Mouse (Mus musculus) CH12.LX (cell line): ENCODE measurements around the gene Shank1. TPM values are rescaled to one million over a fixed set of nuclear protein-coding genes. Genes with fewer than 3 reads are reported as not detected.

Experiments
- DNase-seq: peaks from one replicate; pipeline ENCODE4 v3.0.0-alpha.2; 2013; ENCODE audit errors: extremely low read depth
- H3K27ac ChIP-seq: 2 replicates; pipeline ENCODE4 v1.5.1; 2012; ENCODE audit warnings: low read depth, mild to moderate bottlenecking, control low read depth, moderate library complexity; ENCODE audit not compliant: insufficient read depth
- H3K27me3 ChIP-seq: replicated peaks from 2 replicates; pipeline ENCODE3; 2012; ENCODE audit warnings: inconsistent platforms
- H3K36me3 ChIP-seq, 2 experiments: replicated peaks in 1 of 2; 2 replicates each; pipeline versions ENCODE3 to v1.6.1; 2012; ENCODE audit warnings: inconsistent platforms in 1 of 2, low read length in 1 of 2, mild to moderate bottlenecking in 1 of 2, mixed read lengths in 1 of 2, moderate library complexity in 1 of 2; ENCODE audit not compliant: control insufficient read depth in 1 of 2, insufficient read depth in 1 of 2
- H3K4me1 ChIP-seq, 2 experiments: 2 replicates each; pipeline ENCODE4 v1.6.1; 2012; ENCODE audit warnings: inconsistent platforms in 1 of 2, moderate library complexity in 1 of 2; ENCODE audit not compliant: insufficient read depth in 2 of 2, control insufficient read depth in 1 of 2
- H3K4me2 ChIP-seq: 2 replicates; pipeline ENCODE4 v1.6.1; 2012; ENCODE audit warnings: low read depth, mild to moderate bottlenecking, control low read depth; ENCODE audit not compliant: poor library complexity, insufficient read depth, severe bottlenecking
- H3K4me3 ChIP-seq, 3 experiments: fragments of 150-350 bp in 1 of 3; sonication (generic) in 1 of 3; replicated peaks in 1 of 3; 2 replicates each; pipeline versions ENCODE3 to v1.5.1; 2011 to 2012; ENCODE audit warnings: low read depth in 2 of 3, low read length in 2 of 3, mild to moderate bottlenecking in 2 of 3, moderate library complexity in 2 of 3, control low read depth in 1 of 3, improper control_type of control experiment in 1 of 3, inconsistent platforms in 1 of 3, mixed read lengths in 1 of 3; ENCODE audit not compliant: poor library complexity in 1 of 3
- H3K79me2 ChIP-seq: replicated peaks from 2 replicates; pipeline ENCODE4 v1.6.1; 2012; ENCODE audit warnings: mild to moderate bottlenecking, moderate library complexity; ENCODE audit not compliant: control insufficient read depth, poor library complexity, insufficient read depth, severe bottlenecking; ENCODE audit errors: extremely low read depth
- H3K9ac ChIP-seq: 2 replicates; pipeline ENCODE4 v1.6.1; 2012; ENCODE audit warnings: low read depth, mild to moderate bottlenecking, control low read depth, moderate library complexity; ENCODE audit not compliant: insufficient read depth
- H3K9me3 ChIP-seq: replicated peaks from 2 replicates; pipeline ENCODE3; 2012; ENCODE audit warnings: low read length, inconsistent platforms, mixed read lengths
- E2F4 ChIP-seq: IDR thresholded peaks from 2 replicates; pipeline ENCODE4 v1.6.1; 2011; ENCODE audit warnings: low read depth, low read length, improper control_type of control experiment; ENCODE audit not compliant: insufficient replicate concordance
- ELF1 ChIP-seq: IDR thresholded peaks from 2 replicates; pipeline ENCODE4 v1.6.1; 2014; ENCODE audit warnings: low read depth, mild to moderate bottlenecking, inconsistent platforms, low read length, improper control_type of control experiment
- EP300 ChIP-seq: IDR thresholded peaks from 2 replicates; pipeline ENCODE4 v1.6.1; 2011; ENCODE audit warnings: low read length, improper control_type of control experiment
- ETS1 ChIP-seq: conservative IDR thresholded peaks from 2 replicates; pipeline ENCODE4 v1.6.1; 2012; ENCODE audit warnings: low read depth, mild to moderate bottlenecking, inconsistent platforms, low read length, improper control_type of control experiment, moderate library complexity
- GABPA ChIP-seq: IDR thresholded peaks from 2 replicates; pipeline ENCODE4 v1.6.1; 2012; ENCODE audit warnings: low read depth, low read length, improper control_type of control experiment, inconsistent platforms; ENCODE audit not compliant: insufficient replicate concordance
- HCFC1 ChIP-seq: IDR thresholded peaks from 2 replicates; pipeline ENCODE4 v1.6.1; 2012; ENCODE audit warnings: low read depth, mild to moderate bottlenecking, inconsistent platforms, low read length, improper control_type of control experiment
- JUND ChIP-seq: conservative IDR thresholded peaks from 2 replicates; pipeline ENCODE4 v1.6.1; 2011; ENCODE audit warnings: low read depth, low read length, improper control_type of control experiment
- KAT2A ChIP-seq: IDR thresholded peaks from 2 replicates; pipeline ENCODE4 v1.6.1; 2012; ENCODE audit warnings: low read length, improper control_type of control experiment, inconsistent platforms; ENCODE audit not compliant: insufficient replicate concordance
- MEF2A ChIP-seq: IDR thresholded peaks from 2 replicates; pipeline ENCODE4 v1.6.1; 2014; ENCODE audit warnings: low read depth, mild to moderate bottlenecking, inconsistent platforms, low read length, improper control_type of control experiment, borderline replicate concordance
- MYC ChIP-seq: IDR thresholded peaks from 2 replicates; pipeline ENCODE4 v1.6.1; 2011; ENCODE audit warnings: low read depth, mild to moderate bottlenecking, improper control_type of control experiment, low read length
- NELFE ChIP-seq: IDR thresholded peaks from 2 replicates; pipeline ENCODE4 v1.6.1; 2011; ENCODE audit warnings: low read depth, low read length, improper control_type of control experiment
- NRF1 ChIP-seq: IDR thresholded peaks from 2 replicates; pipeline ENCODE4 v1.6.1; 2014; ENCODE audit warnings: low read depth, mild to moderate bottlenecking, inconsistent platforms, low read length, improper control_type of control experiment, moderate library complexity
- POLR2A ChIP-seq: IDR thresholded peaks from 2 replicates; pipeline ENCODE4 v1.6.1; 2011; ENCODE audit warnings: low read depth, mild to moderate bottlenecking, improper control_type of control experiment, low read length
- POLR2AphosphoS2 ChIP-seq: IDR thresholded peaks from 2 replicates; pipeline ENCODE4 v1.6.1; 2011; ENCODE audit warnings: low read depth, low read length, improper control_type of control experiment
- SIN3A ChIP-seq: IDR thresholded peaks from 2 replicates; pipeline ENCODE4 v1.6.1; 2012; ENCODE audit warnings: low read length, improper control_type of control experiment, inconsistent platforms
- SMC3 ChIP-seq: IDR thresholded peaks from 2 replicates; pipeline ENCODE4 v1.6.1; 2011; ENCODE audit warnings: low read depth, low read length, improper control_type of control experiment
- TCF12 ChIP-seq: IDR thresholded peaks from 2 replicates; pipeline ENCODE4 v1.6.1; 2014; ENCODE audit warnings: low read depth, mild to moderate bottlenecking, inconsistent platforms, low read length, improper control_type of control experiment
- USF1 ChIP-seq: IDR thresholded peaks from 2 replicates; pipeline ENCODE4 v1.6.1; 2014; ENCODE audit warnings: low read depth, mild to moderate bottlenecking, inconsistent platforms, low read length, improper control_type of control experiment
- USF2 ChIP-seq: conservative IDR thresholded peaks from 2 replicates; pipeline ENCODE4 v1.6.1; 2011; ENCODE audit warnings: low read depth, low read length, improper control_type of control experiment
- ZC3H11A ChIP-seq: IDR thresholded peaks from 2 replicates; pipeline ENCODE4 v1.6.1; 2012; ENCODE audit warnings: low read depth, mild to moderate bottlenecking, inconsistent platforms, low read length, improper control_type of control experiment
- ZKSCAN1 ChIP-seq: IDR thresholded peaks from 2 replicates; pipeline ENCODE4 v1.6.1; 2012; ENCODE audit warnings: low read depth, inconsistent platforms, low read length, improper control_type of control experiment, borderline replicate concordance
- ZMIZ1 ChIP-seq: IDR thresholded peaks from 2 replicates; pipeline ENCODE4 v1.6.1; 2012; ENCODE audit warnings: low read depth, mild to moderate bottlenecking, inconsistent platforms, low read length, improper control_type of control experiment
- ZNF384 ChIP-seq: IDR thresholded peaks from 2 replicates; pipeline ENCODE4 v1.6.1; 2012; ENCODE audit warnings: low read depth, low read length, improper control_type of control experiment, inconsistent platforms
- dilution Hi-C: fragments of 300-500 bp; cut with MboI; formaldehyde crosslinking; loops from 2 replicates; pipeline ENCODE4 v1.14.3; 2020; ENCODE audit warnings: low sequenced_read_pairs; ENCODE audit not compliant: extremely low pct_unique_long_range_greater_than_20kb, extremely low pct_ligation_motif_present
- in situ Hi-C: fragments of 300-500 bp; cut with MboI; formaldehyde crosslinking; loops from 3 replicates; pipeline ENCODE4 v1.14.3; 2019; ENCODE audit warnings: low sequenced_read_pairs, low pct_ligation_motif_present, low pct_unique_long_range_greater_than_20kb, mixed read lengths
- polyA plus RNA-seq: library from polyadenylated mRNA; unstranded; fragments of >175 nt; gene quantifications from 2 replicates; pipeline ENCODE4 v1.2.1, GENCODE M21; 2012; ENCODE audit warnings: low read depth; ENCODE audit not compliant: insufficient read length
- total RNA-seq, 2 experiments: library from RNA; depleted of rRNA; stranded (reverse); fragments of 300-350 nt in 1 of 2; fragments of >200 nt in 1 of 2; gene quantifications; 2 replicates each; pipeline ENCODE4 v1.2.3; 2012 to 2014

The Shank1 gene
- total and polyA plus RNA-seq, 3 experiments: under 0.01 to 0.07 TPM; not detected in 1

DNA sequence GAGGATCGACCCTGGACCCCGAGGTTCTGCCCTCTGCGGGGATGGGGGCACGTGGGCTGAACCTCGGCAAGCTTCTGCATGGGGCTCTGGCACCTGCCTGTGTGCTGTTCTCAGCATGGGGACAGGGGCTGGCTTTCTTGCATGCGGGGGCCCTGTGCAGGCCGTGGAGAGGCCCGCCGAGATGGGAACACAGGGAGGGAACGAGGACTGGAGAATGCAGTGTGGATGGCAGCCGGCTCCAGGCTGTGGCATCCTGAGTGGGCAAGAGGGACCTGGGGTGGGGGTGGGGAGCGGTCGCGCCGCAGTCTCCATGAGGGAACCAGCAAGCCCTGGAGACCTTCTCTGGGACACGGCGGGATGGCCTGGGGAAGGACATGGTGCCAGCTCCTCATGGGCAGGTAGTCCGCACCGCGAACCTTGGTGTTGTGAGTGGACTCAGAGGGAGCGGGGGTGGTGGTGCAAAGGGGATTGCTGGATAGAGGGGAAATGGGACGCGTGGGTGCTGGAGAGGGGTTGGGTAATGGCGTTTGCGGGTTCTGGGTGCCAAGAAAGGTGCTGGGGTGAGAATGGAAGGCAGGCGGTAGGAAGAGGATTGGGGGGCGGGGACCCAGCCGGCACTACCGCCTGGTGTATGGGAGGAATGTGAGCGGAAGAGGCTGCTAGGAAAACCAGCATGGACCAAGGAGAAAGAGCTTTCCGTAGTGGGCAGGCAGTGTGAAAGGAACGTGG, 27.2 kb downstream of the Shank1 start:
- Histone ChIP-seq H3K36me3 (no peaks in the 10 kb centered on the region), H3K27ac (no peak overlapping the region), H3K79me2 (no peaks in the 10 kb centered on the region), H3K27me3 (peaks cover 80% of the 10 kb centered on the region), H3K9me3 (peaks cover 2% of the 10 kb centered on the region), H3K4me1 (no peaks in the 10 kb centered on the region), H3K4me2 (no peak overlapping the region), H3K4me3 (no peak overlapping the region), H3K9ac (no peak overlapping the region)
- TF ChIP-seq ZMIZ1 (no peak), NELFE (no peak), GABPA (no peak), MYC (no peak), JUND (no peak), USF2 (no peak), ZC3H11A (no peak), TCF12 (no peak), POLR2A (no peak)
- no peak for DNase-seq
- dilution Hi-C loops (no loop called here), in situ Hi-C loops (no loop called here)

GRCm38 (mm10) chr7:44340226-44340625, 30.2 kb downstream of the Shank1 start:
- Histone ChIP-seq H3K27me3 (peaks cover 74% of the 10 kb centered on the region), H3K9ac (no peak overlapping the region), H3K4me2 (no peak overlapping the region), H3K27ac (no peak overlapping the region), H3K4me3 (no peak overlapping the region), H3K79me2 (no peaks in the 10 kb centered on the region), H3K4me1 (peaks cover 4 to 12% of the 10 kb centered on the region in 2 experiments; a peak in 3 of 4 replicates), H3K9me3 (peaks cover 2% of the 10 kb centered on the region), H3K36me3 (no peaks in the 10 kb centered on the region)
- in situ Hi-C loops (no loop called here), dilution Hi-C loops (no loop called here)
- TF ChIP-seq POLR2AphosphoS2: no peak
- TF ChIP-seq JUND: no peak
- TF ChIP-seq KAT2A: no peak
- no peak for TF ChIP-seq MEF2A
- TF ChIP-seq EP300: no peak
- TF ChIP-seq ZMIZ1: no peak
- no peak for TF ChIP-seq TCF12
- no peak for TF ChIP-seq GABPA
- no peak for DNase-seq

DNA sequence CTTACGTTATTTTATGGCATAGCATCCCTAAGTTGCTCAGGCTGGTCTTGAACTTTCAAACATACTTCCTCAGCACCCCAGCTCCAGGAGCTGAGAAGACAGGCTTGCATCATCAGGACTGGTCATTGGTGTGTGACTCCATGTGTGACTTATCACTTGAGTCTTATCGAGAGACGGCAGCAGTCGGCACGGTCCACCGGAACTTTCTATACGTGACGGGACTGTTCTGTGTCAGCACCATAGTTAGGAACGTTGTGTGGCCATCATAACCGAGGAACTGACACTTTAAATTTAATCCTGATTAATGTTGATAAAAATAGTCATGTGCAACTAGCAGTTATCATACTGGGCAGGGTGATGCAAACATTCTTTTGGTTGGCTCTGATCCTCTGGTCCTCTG, 31.1 kb downstream of the Shank1 start:
- no peak for TF ChIP-seq SMC3
- TF ChIP-seq JUND: no peak
- TF ChIP-seq TCF12: no peak
- TF ChIP-seq ELF1: no peak
- no peak for TF ChIP-seq HCFC1
- TF ChIP-seq ZKSCAN1: no peak
- no peak for TF ChIP-seq ZNF384
- no peak for TF ChIP-seq USF1
- no peak for TF ChIP-seq POLR2A
- TF ChIP-seq ETS1: no peak
- TF ChIP-seq SIN3A: no peak
- no peak for TF ChIP-seq NRF1
- no peak for TF ChIP-seq E2F4
- in situ Hi-C loops: no loop called here
- Histone ChIP-seq H3K4me1 (peaks cover 4 to 12% of the 10 kb centered on the region in 2 experiments; a peak in 3 of 4 replicates), H3K9ac (no peak overlapping the region), H3K4me2 (no peak overlapping the region), H3K27me3 (peaks cover 81% of the 10 kb centered on the region), H3K9me3 (peaks cover 1% of the 10 kb centered on the region), H3K4me3 (no peak overlapping the region), H3K36me3 (no peaks in the 10 kb centered on the region), H3K27ac (no peak overlapping the region), H3K79me2 (no peaks in the 10 kb centered on the region)
- dilution Hi-C loops: no loop called here
- no peak for DNase-seq
